ENCODE assay signal across 9 mouse cellular contexts in the genomic region with DNA sequence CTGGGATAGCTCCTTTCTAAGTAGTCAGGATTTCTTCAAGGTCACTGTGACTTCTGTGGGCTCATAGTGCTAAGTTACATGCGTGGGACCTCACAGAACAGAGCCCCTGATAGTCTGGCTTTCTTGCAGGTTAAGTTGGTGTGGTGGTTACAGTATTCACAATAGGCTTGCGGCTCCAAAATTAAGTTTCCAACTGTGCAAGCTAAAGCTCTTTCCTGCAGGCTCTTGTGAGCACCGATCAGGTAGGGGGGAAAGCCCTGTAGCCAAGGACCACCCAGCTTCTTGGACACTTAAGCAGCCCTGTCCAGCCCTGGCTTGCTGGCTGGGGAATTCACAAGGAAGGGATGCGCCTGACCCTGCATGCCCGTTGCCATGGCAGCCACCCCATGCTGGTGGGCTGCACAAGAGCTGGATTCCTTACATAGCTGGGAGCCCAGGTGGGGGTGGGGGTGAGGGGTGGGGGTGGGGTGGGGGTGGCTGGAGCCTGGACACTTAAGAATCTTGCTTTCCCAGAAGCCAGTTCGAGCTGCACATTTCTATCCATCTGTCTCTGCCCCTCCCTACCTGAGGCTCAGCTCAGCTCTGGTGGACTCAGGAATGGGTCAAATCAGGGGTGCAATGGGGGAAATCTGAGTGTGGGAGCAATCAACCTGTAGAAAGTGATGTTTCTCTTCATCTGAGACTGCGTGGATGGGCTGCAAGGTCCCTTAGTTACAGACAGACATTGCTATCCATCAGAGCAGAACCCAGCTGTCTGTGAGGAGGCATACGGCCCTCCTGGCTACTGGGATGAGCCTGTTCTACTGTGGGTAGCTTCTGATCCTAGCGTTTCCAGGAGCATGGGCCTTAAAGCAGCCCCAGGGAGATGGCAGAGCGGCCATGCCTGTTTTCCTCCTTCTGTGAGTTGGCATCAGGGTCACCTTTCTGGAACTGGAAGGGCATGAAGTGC. TPM values are rescaled to one million over a fixed set of nuclear protein-coding genes. Genes with fewer than 3 reads are reported as not detected.
A peak's percentile ranks its signal among the peaks of the same experiment; 100 is the strongest.
DNase-seq lines count a peak whose midpoint lies in the region; ATAC-seq and TF ChIP-seq lines count a peak whose summit lies in the region.
"Had no signal": no experiment of that assay in that cellular context is flagged by ENCODE, and none has a peak within 500 bp of the region (broad histone marks: within the 10 kb centered on the region; RNA-seq: fewer than 3 reads in every experiment).

No protein-coding gene starts in this region.

- H3K4me1 ChIP-seq in kidney, embryonic 14.5 days (ENCODE audit: control insufficient read depth, insufficient read depth, low read length): peaks cover 34% of the 10 kb centered on the region
- H3K4me1 ChIP-seq in hindbrain, embryonic 15.5 days (replicated peaks): peaks cover 16% of the 10 kb centered on the region
- H3K4me1 ChIP-seq in neural tube, embryonic 11.5 days (ENCODE audit: control insufficient read depth, insufficient read depth, low read length): peaks cover 31% of the 10 kb centered on the region

- WGBS in kidney, embryonic 14.5 days: 16% methylated on average over 10 of the region's 10 CpGs
- 14% methylated on average over 10 of the region's 10 CpGs for WGBS in hindbrain, embryonic 15.5 days
- 15% methylated on average over 10 of the region's 10 CpGs for WGBS in neural tube, embryonic 11.5 days

- no peak for TF ChIP-seq CTCF in brain, embryonic 14.5 days (IDR thresholded peaks at IDR 0.05; ENCODE audit: borderline replicate concordance, extremely low read depth, insufficient read depth, insufficient read length)

- no peaks in the 10 kb centered on the region for H3K36me3 ChIP-seq in kidney, embryonic 14.5 days (ENCODE audit: control insufficient read depth, insufficient read depth, low read length)
- no peaks in the 10 kb centered on the region for H3K36me3 ChIP-seq in hindbrain, embryonic 15.5 days
- no peaks in the 10 kb centered on the region for H3K36me3 ChIP-seq in neural tube, embryonic 11.5 days (ENCODE audit: control insufficient read depth, insufficient read depth, low read length)

- peak overlapping the region; percentile 62; the same call in 1 of the 2 replicates for H3K27ac ChIP-seq in kidney, embryonic 14.5 days (ENCODE audit: low read depth, low read length)
- H3K27ac ChIP-seq in hindbrain, embryonic 15.5 days (replicated peaks): 0 out of 2 replicates have a peak overlapping the region, but pooled peaks have one; percentile 34
- H3K27ac ChIP-seq in neural tube, embryonic 11.5 days (ENCODE audit: low read depth, low read length): peak overlapping the region; percentile 68

- no peak for DNase-seq in kidney, adult 8-10 months
- peak; percentile 73 for DNase-seq in brain, embryonic 14.5 days (ENCODE audit: low read depth)
- DNase-seq in neural tube, embryonic 11.5 days (ENCODE audit: low spot score): peak; percentile 84
- DNase-seq in adrenal gland, postnatal 4 days (ENCODE audit: low spot score in 2 of 2): no peak
- DNase-seq in frontal cortex, postnatal 10 days (ENCODE audit: low spot score in 2 of 2): no peak

- H3K4me2 ChIP-seq in kidney, embryonic 14.5 days (replicated peaks; ENCODE audit: low read depth, low read length): no peak overlapping the region
- no peak overlapping the region for H3K4me2 ChIP-seq in hindbrain, embryonic 15.5 days
- 0 out of 2 replicates have a peak overlapping the region, but pooled peaks have one; percentile 3 for H3K4me2 ChIP-seq in neural tube, embryonic 11.5 days (ENCODE audit: low read depth)

- peak; percentile 94 for ATAC-seq in kidney, embryonic 14.5 days (ENCODE audit: low FRiP score, low TSS enrichment)
- ATAC-seq in hindbrain, embryonic 15.5 days (ENCODE audit: low FRiP score, low read depth): peak; percentile 78
- ATAC-seq in neural tube, embryonic 11.5 days (ENCODE audit: insufficient read depth, low FRiP score, low TSS enrichment): peak; percentile 83
- no peak for ATAC-seq in erythroblast, adult 5-6 weeks (replicated peaks; ENCODE audit: low FRiP score, poor library complexity, severe bottlenecking)

- no peak overlapping the region for H3K9ac ChIP-seq in kidney, embryonic 14.5 days (ENCODE audit: low read depth, low read length)
- H3K9ac ChIP-seq in hindbrain, embryonic 15.5 days: no peak overlapping the region
- peak overlapping the region; percentile 22; the same call in 1 of the 2 replicates for H3K9ac ChIP-seq in neural tube, embryonic 11.5 days (ENCODE audit: low read length)

- H3K27me3 ChIP-seq in kidney, embryonic 14.5 days (ENCODE audit: control insufficient read depth, insufficient read depth, low read length): no peaks in the 10 kb centered on the region
- no peaks in the 10 kb centered on the region for H3K27me3 ChIP-seq in hindbrain, embryonic 15.5 days
- H3K27me3 ChIP-seq in neural tube, embryonic 11.5 days (ENCODE audit: control insufficient read depth, insufficient read depth, low read length): no peaks in the 10 kb centered on the region

- 0 out of 2 replicates have a peak, but pooled peaks cover 4% of the 10 kb centered on the region for H3K9me3 ChIP-seq in kidney, embryonic 14.5 days (ENCODE audit: control insufficient read depth, low read length)
- H3K9me3 ChIP-seq in hindbrain, embryonic 15.5 days: no peaks in the 10 kb centered on the region
- no peaks in the 10 kb centered on the region for H3K9me3 ChIP-seq in neural tube, embryonic 11.5 days (ENCODE audit: control insufficient read depth, low read length)

- TF ChIP-seq POLR2A in brain, embryonic 14.5 days (IDR thresholded peaks at IDR 0.05; ENCODE audit: borderline replicate concordance, extremely low read depth, insufficient read depth, insufficient read length, poor library complexity, severe bottlenecking): no peak

- H3K4me3 ChIP-seq in kidney, embryonic 14.5 days (ENCODE audit: low read length): no peak overlapping the region
- no peak overlapping the region for H3K4me3 ChIP-seq in hindbrain, embryonic 15.5 days
- no peak overlapping the region for H3K4me3 ChIP-seq in neural tube, embryonic 11.5 days (ENCODE audit: low read depth, low read length)

RNA-seq across cellular contexts. Expression of a gene that starts 24.9 kb away (rescaled TPM):
- polyA plus RNA-seq in kidney, embryonic 14.5 days (2014; fragmentation: Nextera tagmentation; extraction: Ambion mirVana): 78.6 and 140 TPM in 2 replicates
- 24.5 and 45.2 TPM in 2 replicates for polyA plus RNA-seq in brain, embryonic 14.5 days (2012; rRNA removed)
- polyA plus RNA-seq in hindbrain, embryonic 15.5 days (2015; fragmentation: Nextera tagmentation; extraction: Ambion mirVana): 39.2 and 40.0 TPM in 2 replicates
- 80.1 and 83.2 TPM in 2 replicates for polyA plus RNA-seq in neural tube, embryonic 11.5 days (2014; fragmentation: Nextera tagmentation; extraction: Ambion mirVana)
- total RNA-seq in erythroblast, adult 5-6 weeks (2015; ENCODE audit: low replicate concordance): not detected in 2 replicates
- under 0.01 TPM in 1 of 2 replicates, not detected in the other for total RNA-seq in erythroblast, adult 5-6 weeks (2017; ENCODE audit: low replicate concordance)
- 10 to 100 TPM; 96.8 to 99.4 TPM for total RNA-seq in adrenal gland, postnatal 4 days (2021)
- total RNA-seq: megakaryocyte progenitor cell, adult 5-6 weeks had no signal

Comparison
In these comparisons a context has a peak if more than half of its experiments do, and no peak if none do; other contexts are left out.
1. DNase-seq: peak in brain, embryonic 14.5 days (single experiment) and neural tube, embryonic 11.5 days (single experiment); none in kidney, adult 8-10 months (0 of 2), adrenal gland, postnatal 4 days (0 of 2) and frontal cortex, postnatal 10 days (0 of 2).
2. Peak in every context shown above with its lines, with median percentiles within 50 percentile points of each other: H3K27ac ChIP-seq.